Mouse (Mus musculus): ENCODE results near the gene Cyb5b. TPM values are rescaled to one million over a fixed set of nuclear protein-coding genes. Genes with fewer than 3 reads are reported as not detected.

Gene Cyb5b
- polyA plus RNA-seq, 1 experiment from 2014 or later: 84.0 TPM

DNA sequence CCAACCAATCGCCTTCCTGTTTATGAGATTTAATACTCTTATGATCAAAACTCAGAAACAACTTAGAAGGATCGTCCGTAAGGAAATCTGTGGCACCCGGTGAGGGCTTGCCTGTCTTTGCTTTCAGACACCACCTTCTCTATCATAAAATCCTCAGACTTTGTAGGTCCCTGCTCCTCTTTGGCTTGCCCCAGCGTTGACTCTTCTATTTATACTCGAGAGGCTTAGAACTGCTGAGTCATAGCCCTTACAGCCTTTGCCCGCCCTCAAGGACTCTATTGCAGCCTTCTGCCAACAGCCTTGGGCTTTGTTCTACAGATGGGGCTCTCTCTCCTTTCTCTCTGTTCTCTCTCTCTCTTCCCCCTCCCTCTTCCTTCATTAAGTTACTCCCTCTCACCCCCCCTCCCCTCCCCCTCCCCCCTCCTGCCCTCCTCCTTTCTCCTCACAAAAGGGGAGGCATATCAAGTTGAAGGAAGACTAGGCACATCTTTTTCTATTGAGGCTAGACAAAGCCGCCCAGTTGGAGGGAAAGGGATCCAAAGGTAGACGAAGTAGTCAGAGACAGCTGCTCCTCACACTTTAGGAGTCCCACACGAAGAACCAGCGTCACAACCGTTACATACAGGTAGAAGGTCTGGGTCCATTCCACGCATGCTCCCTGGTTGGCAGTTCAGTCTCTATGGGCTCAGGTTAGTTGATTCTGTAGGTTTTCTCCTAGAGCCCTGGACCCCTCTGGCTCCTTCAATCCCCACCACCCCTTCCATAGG, 10.6 kb upstream of the Cyb5b start:
- peak overlapping the region; percentile 11; the same call in 1 of the 2 replicates for H3K27ac ChIP-seq (ENCODE audit: low read length)
- H3K36me3 ChIP-seq (ENCODE audit: control insufficient read depth, insufficient read depth, low read length): no peaks in the 10 kb centered on the region
- H3K27me3 ChIP-seq (ENCODE audit: control insufficient read depth, insufficient read depth, low read depth, low read length): no peaks in the 10 kb centered on the region
- WGBS: 45% methylated on average over 13 of the region's 13 CpGs
- ATAC-seq (ENCODE audit: low read depth): peak; percentile 92
- H3K9ac ChIP-seq (ENCODE audit: low read length): no peak overlapping the region
- no peak overlapping the region for H3K4me3 ChIP-seq (ENCODE audit: low read length)
- no peaks in the 10 kb centered on the region for H3K9me3 ChIP-seq (ENCODE audit: control insufficient read depth, low read length)
- no peak overlapping the region for H3K4me2 ChIP-seq (ENCODE audit: low read depth, low read length)
- H3K4me1 ChIP-seq (replicated peaks; ENCODE audit: control insufficient read depth, insufficient read depth, low read length): peaks cover 12% of the 10 kb centered on the region

DNA sequence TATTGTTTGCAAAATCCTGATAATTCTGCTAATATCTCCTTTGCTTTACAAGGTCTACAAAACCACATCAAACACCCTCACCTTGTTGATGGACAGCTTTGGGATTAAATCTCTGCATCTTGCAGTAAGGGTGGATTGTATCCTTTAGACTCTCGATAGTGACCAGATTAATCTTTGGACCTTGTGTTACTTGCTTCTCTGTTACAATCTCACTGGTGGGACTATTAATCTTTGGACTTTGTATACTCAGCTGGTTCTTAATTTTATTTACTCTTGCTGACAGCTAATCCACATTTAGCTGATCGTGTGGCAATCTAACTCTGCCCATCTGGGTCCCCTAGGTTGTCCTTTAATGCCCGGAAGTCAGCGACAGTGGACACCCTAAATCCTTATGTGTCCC, 7.9 kb upstream of the Cyb5b start:
- WGBS: 77% methylated on average over 4 of the region's 4 CpGs
- H3K27ac ChIP-seq (ENCODE audit: low read length): no peak overlapping the region
- no peaks in the 10 kb centered on the region for H3K27me3 ChIP-seq (ENCODE audit: control insufficient read depth, insufficient read depth, low read depth, low read length)
- no peak overlapping the region for H3K9ac ChIP-seq (ENCODE audit: low read length)
- no peaks in the 10 kb centered on the region for H3K36me3 ChIP-seq (ENCODE audit: control insufficient read depth, insufficient read depth, low read length)
- no peak for ATAC-seq (ENCODE audit: low read depth)
- no peak overlapping the region for H3K4me3 ChIP-seq (ENCODE audit: low read length)
- H3K9me3 ChIP-seq (ENCODE audit: control insufficient read depth, low read length): no peaks in the 10 kb centered on the region
- H3K4me1 ChIP-seq (replicated peaks; ENCODE audit: control insufficient read depth, insufficient read depth, low read length): peaks cover 2% of the 10 kb centered on the region; the same call in 1 of the 2 replicates
- H3K4me2 ChIP-seq (ENCODE audit: low read depth, low read length): no peak overlapping the region

GRCm38 (mm10) chr8:107143501-107143900, 6.9 kb upstream of the Cyb5b start:
- H3K4me3 ChIP-seq (ENCODE audit: low read length): no peak overlapping the region
- H3K27ac ChIP-seq (ENCODE audit: low read length): no peak overlapping the region
- no peak overlapping the region for H3K4me2 ChIP-seq (ENCODE audit: low read depth, low read length)
- no peaks in the 10 kb centered on the region for H3K27me3 ChIP-seq (ENCODE audit: control insufficient read depth, insufficient read depth, low read depth, low read length)
- 45% methylated on average over 4 of the region's 4 CpGs for WGBS
- no peaks in the 10 kb centered on the region for H3K9me3 ChIP-seq (ENCODE audit: control insufficient read depth, low read length)
- no peak overlapping the region for H3K9ac ChIP-seq (ENCODE audit: low read length)
- H3K4me1 ChIP-seq (replicated peaks; ENCODE audit: control insufficient read depth, insufficient read depth, low read length): peaks cover 2% of the 10 kb centered on the region; the same call in 1 of the 2 replicates
- no peak for ATAC-seq (ENCODE audit: low read depth)
- H3K36me3 ChIP-seq (ENCODE audit: control insufficient read depth, insufficient read depth, low read length): no peaks in the 10 kb centered on the region

GRCm38 (mm10) chr8:107146186-107146585, 4.3 kb upstream of the Cyb5b start:
- no peak overlapping the region for H3K4me2 ChIP-seq (ENCODE audit: low read depth, low read length)
- H3K9me3 ChIP-seq (ENCODE audit: control insufficient read depth, low read length): no peaks in the 10 kb centered on the region
- no peaks in the 10 kb centered on the region for H3K27me3 ChIP-seq (ENCODE audit: control insufficient read depth, insufficient read depth, low read depth, low read length)
- H3K36me3 ChIP-seq (ENCODE audit: control insufficient read depth, insufficient read depth, low read length): no peaks in the 10 kb centered on the region
- H3K4me3 ChIP-seq (ENCODE audit: low read length): no peak overlapping the region
- no peak overlapping the region for H3K27ac ChIP-seq (ENCODE audit: low read length)
- ATAC-seq (ENCODE audit: low read depth): no peak
- H3K9ac ChIP-seq (ENCODE audit: low read length): no peak overlapping the region
- H3K4me1 ChIP-seq (replicated peaks; ENCODE audit: control insufficient read depth, insufficient read depth, low read length): peaks cover 4% of the 10 kb centered on the region

DNA sequence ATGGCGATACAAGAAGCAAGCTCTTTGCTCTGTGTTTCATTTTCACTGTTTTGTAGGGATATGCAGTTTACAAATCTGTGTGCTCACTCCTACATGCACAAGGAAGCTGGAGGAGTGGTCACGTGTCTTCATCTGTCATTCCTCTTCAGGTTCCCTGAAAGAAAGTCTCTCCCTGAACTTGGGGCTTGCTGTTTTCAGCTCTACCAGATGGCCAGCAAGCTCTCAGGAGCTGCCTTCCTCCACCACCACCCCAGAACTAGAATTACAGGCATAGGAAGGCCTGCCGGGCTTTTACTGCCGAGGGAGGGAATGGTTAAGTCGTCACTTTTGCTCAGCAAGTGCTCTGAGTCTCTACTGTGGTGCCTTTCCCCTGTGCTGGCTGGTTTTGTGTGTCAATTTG, 1.6 kb upstream of the Cyb5b start:
- Histone ChIP-seq H3K4me3 (ENCODE audit: low read length) (no peak overlapping the region), H3K9me3 (ENCODE audit: control insufficient read depth, low read length) (no peaks in the 10 kb centered on the region), H3K9ac (ENCODE audit: low read length) (no peak overlapping the region), H3K27ac (ENCODE audit: low read length) (no peak overlapping the region), H3K27me3 (ENCODE audit: control insufficient read depth, insufficient read depth, low read depth, low read length) (no peaks in the 10 kb centered on the region), H3K36me3 (ENCODE audit: control insufficient read depth, insufficient read depth, low read length) (peaks cover 3% of the 10 kb centered on the region; the same call in 1 of the 2 replicates), H3K4me1 (replicated peaks; ENCODE audit: control insufficient read depth, insufficient read depth, low read length) (peaks cover 4% of the 10 kb centered on the region), H3K4me2 (ENCODE audit: low read depth, low read length) (no peak overlapping the region)
- WGBS: 86% methylated on average over 5 of the region's 5 CpGs
- no peak for ATAC-seq (ENCODE audit: low read depth)

GRCm38 (mm10) chr8:107150057-107150403, 410 bp upstream of the Cyb5b start:
- 31% methylated on average over 6 of the region's 6 CpGs for WGBS
- peak overlapping the region; percentile 68 for H3K4me3 ChIP-seq (ENCODE audit: low read length)
- H3K9ac ChIP-seq (ENCODE audit: low read length): peak overlapping the region; percentile 71
- peak overlapping the region; percentile 78 for H3K27ac ChIP-seq (ENCODE audit: low read length)
- H3K36me3 ChIP-seq (ENCODE audit: control insufficient read depth, insufficient read depth, low read length): peaks cover 8% of the 10 kb centered on the region; the same call in 1 of the 2 replicates
- H3K4me2 ChIP-seq (ENCODE audit: low read depth, low read length): peak overlapping the region; percentile 68
- no peaks in the 10 kb centered on the region for H3K27me3 ChIP-seq (ENCODE audit: control insufficient read depth, insufficient read depth, low read depth, low read length)
- peaks cover 4% of the 10 kb centered on the region for H3K4me1 ChIP-seq (replicated peaks; ENCODE audit: control insufficient read depth, insufficient read depth, low read length)
- peak; percentile 18 for ATAC-seq (ENCODE audit: low read depth)
- H3K9me3 ChIP-seq (ENCODE audit: control insufficient read depth, low read length): no peaks in the 10 kb centered on the region

DNA sequence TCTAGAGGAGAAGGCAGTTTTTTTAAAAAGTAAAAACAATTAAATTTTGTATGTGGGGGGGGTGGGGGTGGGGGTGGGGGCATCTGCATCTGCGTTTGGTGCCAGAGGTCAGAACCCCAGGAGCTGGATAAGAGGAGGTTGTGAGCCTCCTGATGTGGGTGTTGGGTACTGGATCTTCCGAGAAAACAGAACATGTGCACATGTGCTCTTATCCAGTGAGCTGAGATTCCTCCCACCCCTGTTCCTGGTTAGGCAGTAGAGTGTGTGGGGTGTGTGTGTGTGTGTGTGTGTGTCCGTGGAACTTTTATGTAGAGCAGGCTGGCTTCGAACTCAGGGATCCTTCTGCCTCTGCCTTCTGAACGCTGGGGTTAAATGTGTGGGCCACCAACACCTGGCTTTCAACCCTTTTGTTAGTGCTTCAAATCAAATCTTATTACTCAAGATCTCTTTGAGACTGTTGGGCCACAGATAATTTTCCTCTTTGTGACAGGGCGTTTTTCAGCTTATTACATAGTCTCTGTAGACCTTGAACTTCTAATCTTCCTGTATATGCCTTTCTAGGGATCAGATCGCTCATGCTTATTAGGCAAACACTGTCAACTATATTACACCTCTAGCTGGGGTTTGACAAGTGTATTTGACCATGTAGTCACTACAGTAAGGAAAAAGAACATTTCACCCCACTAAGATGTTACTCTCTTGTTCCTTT, 926 bp downstream of the Cyb5b start:
- WGBS: 59% methylated on average over 7 of the region's 7 CpGs
- H3K36me3 ChIP-seq (ENCODE audit: control insufficient read depth, insufficient read depth, low read length): peaks cover 19% of the 10 kb centered on the region; the same call in 1 of the 2 replicates
- H3K9ac ChIP-seq (ENCODE audit: low read length): peak overlapping the region; percentile 71
- peak overlapping the region; percentile 68 for H3K4me3 ChIP-seq (ENCODE audit: low read length)
- no peak overlapping the region for H3K27ac ChIP-seq (ENCODE audit: low read length)
- ATAC-seq (ENCODE audit: low read depth): no peak
- peaks cover 4% of the 10 kb centered on the region for H3K4me1 ChIP-seq (replicated peaks; ENCODE audit: control insufficient read depth, insufficient read depth, low read length)
- H3K27me3 ChIP-seq (ENCODE audit: control insufficient read depth, insufficient read depth, low read depth, low read length): no peaks in the 10 kb centered on the region
- peak overlapping the region; percentile 68 for H3K4me2 ChIP-seq (ENCODE audit: low read depth, low read length)
- no peaks in the 10 kb centered on the region for H3K9me3 ChIP-seq (ENCODE audit: control insufficient read depth, low read length)

GRCm38 (mm10) chr8:107153326-107154210, 3.1 kb downstream of the Cyb5b start:
- peaks cover 7% of the 10 kb centered on the region for H3K4me1 ChIP-seq (replicated peaks; ENCODE audit: control insufficient read depth, insufficient read depth, low read length)
- H3K9ac ChIP-seq (ENCODE audit: low read length): no peak overlapping the region
- H3K9me3 ChIP-seq (ENCODE audit: control insufficient read depth, low read length): no peaks in the 10 kb centered on the region
- peaks cover 25% of the 10 kb centered on the region; the same call in 1 of the 2 replicates for H3K36me3 ChIP-seq (ENCODE audit: control insufficient read depth, insufficient read depth, low read length)
- 86% methylated on average over 14 of the region's 14 CpGs for WGBS
- no peak overlapping the region for H3K27ac ChIP-seq (ENCODE audit: low read length)
- no peaks in the 10 kb centered on the region for H3K27me3 ChIP-seq (ENCODE audit: control insufficient read depth, insufficient read depth, low read depth, low read length)
- no peak for ATAC-seq (ENCODE audit: low read depth)
- H3K4me2 ChIP-seq (ENCODE audit: low read depth, low read length): no peak overlapping the region
- H3K4me3 ChIP-seq (ENCODE audit: low read length): no peak overlapping the region

- H3K4me1 ChIP-seq (replicated peaks; ENCODE audit: control insufficient read depth, insufficient read depth, low read length): 0 out of 2 replicates have a peak, but pooled peaks cover 3% of the 10 kb centered on the region
- no peak for ATAC-seq (ENCODE audit: low read depth)
- no peaks in the 10 kb centered on the region for H3K27me3 ChIP-seq (ENCODE audit: control insufficient read depth, insufficient read depth, low read depth, low read length)
- H3K9ac ChIP-seq (ENCODE audit: low read length): no peak overlapping the region
- peaks cover 29% of the 10 kb centered on the region; the same call in 1 of the 2 replicates for H3K36me3 ChIP-seq (ENCODE audit: control insufficient read depth, insufficient read depth, low read length)
- H3K9me3 ChIP-seq (ENCODE audit: control insufficient read depth, low read length): no peaks in the 10 kb centered on the region
- H3K4me3 ChIP-seq (ENCODE audit: low read length): no peak overlapping the region
- no peak overlapping the region for H3K4me2 ChIP-seq (ENCODE audit: low read depth, low read length)
- no peak overlapping the region for H3K27ac ChIP-seq (ENCODE audit: low read length)
Measured at GRCm38 (mm10) chr8:107156816-107157215, 6.4 kb downstream of the Cyb5b start.

Measured in lung, embryonic 16.5 days (tissue).